Mouse (Mus musculus) kidney, postnatal 0 days (tissue): ENCODE measurements around the gene Akr1d1. TPM values are rescaled to one million over a fixed set of nuclear protein-coding genes. Genes with fewer than 3 reads are reported as not detected.
A peak's percentile ranks its signal among the peaks of the same experiment; 100 is the strongest.

ENCODE experiments used
- ATAC-seq: fragments of 200-750 bp; cut with Nextera tagmentation; replicated peaks from 2 replicates; pipeline ENCODE4 v1.8.0; 2017; ENCODE audit warnings: low read depth, moderate number of reproducible peaks, moderate TSS enrichment, moderate library complexity; ENCODE audit not compliant: low FRiP score
- DNase-seq: peaks from one replicate; pipeline ENCODE4 v3.0.0-alpha.2; 2016; ENCODE audit warnings: low spot score
- H3K27ac ChIP-seq: fragments of 300-500 bp; sonication (generic); 2 replicates; pipeline ENCODE4 v1.5.1; 2014; ENCODE audit warnings: mild to moderate bottlenecking
- H3K27me3 ChIP-seq: fragments of 300-500 bp; sonication (generic); 2 replicates; pipeline ENCODE4 v1.6.1; 2014; ENCODE audit warnings: low read length, mixed read lengths; ENCODE audit not compliant: insufficient read depth
- H3K36me3 ChIP-seq: fragments of 300-500 bp; sonication (generic); 2 replicates; pipeline ENCODE4 v1.6.1; 2014; ENCODE audit warnings: low read length, mixed read lengths; ENCODE audit not compliant: insufficient read depth
- H3K4me1 ChIP-seq: fragments of 300-500 bp; sonication (generic); replicated peaks from 2 replicates; pipeline ENCODE4 v1.6.1; 2014; ENCODE audit warnings: antibody characterized with exemption, low read length, mixed read lengths; ENCODE audit not compliant: insufficient read depth
- H3K4me2 ChIP-seq: fragments of 300-500 bp; sonication (generic); 2 replicates; pipeline ENCODE4 v1.6.1; 2014; ENCODE audit warnings: mild to moderate bottlenecking, low read length, moderate library complexity, mixed read lengths
- H3K4me3 ChIP-seq: fragments of 300-500 bp; sonication (generic); replicated peaks from 2 replicates; pipeline ENCODE4 v1.5.1; 2014; ENCODE audit warnings: low read depth, low read length
- H3K9ac ChIP-seq: fragments of 300-500 bp; sonication (generic); 2 replicates; pipeline ENCODE4 v1.6.1; 2014; ENCODE audit warnings: low read depth, low read length
- H3K9me3 ChIP-seq: fragments of 300-500 bp; sonication (generic); replicated peaks from 2 replicates; pipeline ENCODE4 v1.6.1; 2016; ENCODE audit warnings: low read length, inconsistent platforms, mixed read lengths
- CTCF ChIP-seq: IDR thresholded peaks from 2 replicates; pipeline ENCODE4 v1.5.1; 2016; ENCODE audit warnings: antibody characterized with exemption, low read depth, mild to moderate bottlenecking, moderate library complexity
- WGBS: fragments of 180-500 bp; shearing (Covaris S2); extraction: QIAGEN DNeasy Blood & Tissue Kit; methylation state at CpG from one replicate; pipeline ENCODE4 v1.1.7; 2014; 5-methylcytosine and 5-hydroxymethylcytosine counted together
- polyA plus RNA-seq: library from polyadenylated mRNA; unstranded; fragments of >200 nt; fragmentation: Nextera tagmentation; extraction: Ambion mirVana; gene quantifications from 2 replicates; pipeline ENCODE4 v1.2.1, GENCODE M21; 2015

The Akr1d1 gene
- polyA plus RNA-seq, 1 experiment from 2014 or later: 1.6 TPM

DNA sequence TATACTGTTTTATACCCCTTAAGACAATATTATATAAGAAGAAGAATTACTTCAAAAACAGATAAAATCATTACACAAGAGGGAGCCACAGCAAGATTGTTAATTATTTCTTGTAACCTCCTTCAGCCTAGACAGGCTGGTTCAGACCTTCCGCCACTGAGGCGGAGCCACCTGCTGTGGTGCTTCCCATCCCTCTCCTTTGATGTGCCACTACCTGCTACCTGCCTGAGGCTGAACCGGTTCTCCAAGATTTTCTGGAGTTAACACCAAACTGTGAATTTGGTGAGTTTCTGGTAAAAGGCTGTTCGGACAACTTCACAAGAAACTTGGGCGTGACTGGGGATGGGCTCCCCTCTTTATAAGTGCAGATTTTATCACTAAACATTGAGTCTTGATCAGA is 50.5 kb downstream of the Akr1d1 start:
- H3K36me3 ChIP-seq: no peaks in the 10 kb centered on the region
- WGBS: 63% methylated on average over 5 of the region's 5 CpGs
- H3K4me2 ChIP-seq: no peak overlapping the region
- ATAC-seq (no peak), DNase-seq (no peak)
- no peaks in the 10 kb centered on the region for H3K9me3 ChIP-seq
- no peak overlapping the region for H3K4me3 ChIP-seq
- H3K4me1 ChIP-seq: no peaks in the 10 kb centered on the region
- no peak overlapping the region for H3K27ac ChIP-seq
- TF ChIP-seq CTCF: no peak
- no peak overlapping the region for H3K9ac ChIP-seq
- H3K27me3 ChIP-seq: no peaks in the 10 kb centered on the region

GRCm38 (mm10) chr6:37589340-37589962 is 59.5 kb downstream of the Akr1d1 start:
- DNase-seq: peak; percentile 87
- ATAC-seq: peak; percentile 73; the same call in 1 of the 2 replicates
- H3K9me3 ChIP-seq: no peaks in the 10 kb centered on the region
- H3K27ac ChIP-seq: no peak overlapping the region
- H3K9ac ChIP-seq: no peak overlapping the region
- peaks cover 7% of the 10 kb centered on the region; the same call in 1 of the 2 replicates for H3K4me1 ChIP-seq
- TF ChIP-seq CTCF: peak; percentile 78
- H3K4me3 ChIP-seq: no peak overlapping the region
- H3K4me2 ChIP-seq: no peak overlapping the region
- H3K27me3 ChIP-seq: no peaks in the 10 kb centered on the region
- H3K36me3 ChIP-seq: no peaks in the 10 kb centered on the region
- WGBS: 28% methylated on average over 4 of the region's 4 CpGs

DNA sequence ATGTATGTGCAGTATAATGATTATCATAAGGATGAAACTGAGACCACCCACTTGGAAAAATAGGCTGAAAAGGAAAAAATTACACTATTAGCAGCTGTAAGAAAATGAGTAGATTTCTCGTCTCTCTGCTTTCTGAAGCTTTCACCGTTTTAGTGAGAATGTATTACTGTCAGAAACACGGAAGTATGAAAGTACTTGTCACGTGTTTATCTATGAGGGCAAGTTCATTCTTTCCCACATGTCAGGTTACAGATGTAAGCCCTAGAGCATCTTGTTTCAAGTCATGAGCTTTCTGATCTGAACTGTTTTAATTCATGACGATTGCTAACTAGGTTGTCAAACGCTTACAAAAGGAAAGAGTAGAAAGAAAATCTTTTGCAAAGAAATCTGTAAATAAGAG is 60.8 kb downstream of the Akr1d1 start:
- H3K9me3 ChIP-seq: no peaks in the 10 kb centered on the region
- H3K9ac ChIP-seq: no peak overlapping the region
- H3K4me1 ChIP-seq: peaks cover 7% of the 10 kb centered on the region; the same call in 1 of the 2 replicates
- no peak overlapping the region for H3K4me2 ChIP-seq
- H3K4me3 ChIP-seq: no peak overlapping the region
- no peaks in the 10 kb centered on the region for H3K36me3 ChIP-seq
- H3K27me3 ChIP-seq: no peaks in the 10 kb centered on the region
- ATAC-seq (no peak), DNase-seq (no peak)
- H3K27ac ChIP-seq: no peak overlapping the region
- 74% methylated on average over 6 of the region's 6 CpGs for WGBS
- no peak for TF ChIP-seq CTCF

DNA sequence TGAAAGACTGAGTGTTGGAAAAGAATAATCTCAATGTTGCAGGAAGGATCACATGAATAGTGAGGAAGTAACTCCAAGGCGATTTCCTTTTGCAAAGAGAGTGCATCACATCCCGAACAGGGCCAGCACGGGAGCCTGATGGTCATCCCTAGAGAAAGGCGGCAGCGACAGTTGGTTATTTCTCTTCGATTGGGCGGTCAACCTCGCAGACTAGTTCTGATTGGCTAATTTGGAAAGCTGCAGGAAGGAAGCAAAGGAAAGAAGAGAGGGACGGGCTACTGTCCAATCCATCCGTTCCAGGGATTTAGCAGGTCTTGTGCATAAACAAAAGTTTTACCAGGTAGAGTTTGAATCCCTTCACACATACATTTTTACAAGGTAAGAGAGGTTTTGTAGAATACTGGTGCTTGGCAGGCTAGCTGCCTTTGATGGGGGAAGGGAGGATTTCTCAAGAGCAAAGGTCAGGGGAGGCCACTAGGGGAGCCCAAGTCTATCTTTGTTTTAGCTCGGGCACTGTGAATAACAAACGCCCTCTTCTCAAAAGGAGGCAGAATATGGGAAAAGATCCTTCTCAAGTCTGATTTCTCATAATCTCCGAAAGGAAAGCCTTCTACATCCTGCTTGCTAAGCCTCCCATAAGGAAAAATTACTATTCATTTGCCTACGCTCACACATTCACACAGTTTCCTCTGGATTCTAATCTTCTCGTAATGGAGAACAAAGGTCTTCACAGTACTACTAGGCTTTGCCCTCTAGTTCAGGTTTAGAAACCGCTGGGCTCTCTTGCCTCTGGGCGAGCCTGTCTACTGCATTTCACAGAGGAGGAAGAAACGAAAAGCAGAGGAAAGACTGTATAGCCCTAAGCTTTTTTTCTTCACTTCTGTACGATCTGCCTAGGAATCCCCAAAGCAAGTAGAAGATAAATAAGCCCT is 62.4 kb downstream of the Akr1d1 start:
- peak; percentile 76 for TF ChIP-seq CTCF
- peak; percentile 65; the same call in 1 of the 2 replicates for ATAC-seq
- H3K36me3 ChIP-seq: no peaks in the 10 kb centered on the region
- H3K9ac ChIP-seq: no peak overlapping the region
- H3K27me3 ChIP-seq: no peaks in the 10 kb centered on the region
- H3K9me3 ChIP-seq: no peaks in the 10 kb centered on the region
- peak overlapping the region; percentile 62 for H3K27ac ChIP-seq
- H3K4me1 ChIP-seq: peaks cover 7% of the 10 kb centered on the region; the same call in 1 of the 2 replicates
- no peak overlapping the region for H3K4me2 ChIP-seq
- no peak overlapping the region for H3K4me3 ChIP-seq
- WGBS: 56% methylated on average over 19 of the region's 19 CpGs
- DNase-seq: peak; percentile 82

DNA sequence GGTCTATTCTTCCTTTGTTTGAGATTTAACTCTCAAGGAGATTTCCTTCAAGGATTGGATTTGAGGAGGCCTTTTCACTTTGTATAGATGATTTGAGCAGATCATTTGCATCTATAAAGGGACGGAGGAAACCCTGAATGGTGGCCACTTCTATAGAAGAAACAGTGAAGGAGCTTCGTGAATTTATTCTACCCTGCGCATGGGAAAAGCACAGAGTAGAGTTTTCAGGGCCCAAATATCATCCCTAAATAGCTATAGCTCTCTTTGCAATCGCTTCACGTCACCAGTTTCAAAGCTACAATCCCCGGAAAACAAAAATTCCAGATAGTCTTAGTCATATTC is 63.0 kb downstream of the Akr1d1 start:
- no peak for TF ChIP-seq CTCF
- Histone ChIP-seq H3K4me2 (no peak overlapping the region), H3K9ac (no peak overlapping the region), H3K36me3 (no peaks in the 10 kb centered on the region), H3K27me3 (no peaks in the 10 kb centered on the region), H3K27ac (peak overlapping the region; percentile 62), H3K9me3 (no peaks in the 10 kb centered on the region), H3K4me3 (no peak overlapping the region), H3K4me1 (peaks cover 7% of the 10 kb centered on the region; the same call in 1 of the 2 replicates)
- ATAC-seq: no peak
- no peak for DNase-seq
- 73% methylated on average over 6 of the region's 6 CpGs for WGBS

DNA sequence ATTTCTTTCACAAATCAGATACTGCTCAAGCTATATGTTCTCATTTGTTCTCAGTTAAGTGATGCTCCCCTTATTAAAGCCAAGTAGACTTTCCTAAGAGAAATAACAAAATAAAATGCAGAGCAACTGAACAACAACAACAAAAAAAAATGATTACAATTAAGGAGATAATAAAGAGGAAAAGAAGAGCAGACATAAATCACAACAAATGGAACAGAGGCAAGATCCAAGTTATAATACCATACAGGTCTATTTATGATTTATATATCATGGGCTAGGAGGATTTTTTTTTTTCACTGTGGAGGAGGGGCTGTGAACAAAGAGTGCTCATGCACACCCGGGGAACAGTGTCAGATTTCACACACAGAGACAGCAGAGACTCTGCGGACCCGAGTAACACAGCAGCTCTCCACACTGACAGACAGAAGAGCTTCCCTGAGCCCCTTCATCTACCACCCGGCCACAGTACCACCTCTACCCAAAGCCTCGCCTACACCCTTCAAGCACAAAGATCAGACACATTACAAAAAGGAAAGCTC is 63.6 kb downstream of the Akr1d1 start:
- DNase-seq: no peak

More for the DNA sequence above, 63.6 kb downstream of the Akr1d1 start:
- H3K27ac ChIP-seq: no peak overlapping the region
- no peak overlapping the region for H3K9ac ChIP-seq
- H3K4me2 ChIP-seq: no peak overlapping the region
- WGBS: 30% methylated on average over 5 of the region's 5 CpGs
- no peak overlapping the region for H3K4me3 ChIP-seq
- H3K36me3 ChIP-seq: no peaks in the 10 kb centered on the region
- no peak for ATAC-seq
- H3K9me3 ChIP-seq: no peaks in the 10 kb centered on the region
- no peak for TF ChIP-seq CTCF
- H3K27me3 ChIP-seq: no peaks in the 10 kb centered on the region
- H3K4me1 ChIP-seq: peaks cover 7% of the 10 kb centered on the region; the same call in 1 of the 2 replicates
